Mouse (Mus musculus): ENCODE results near the gene L3hypdh. TPM values are rescaled to one million over a fixed set of nuclear protein-coding genes. Genes with fewer than 3 reads are reported as not detected.

The L3hypdh gene
- polyA plus RNA-seq, 1 experiment: 1.7 TPM

GRCm38 (mm10) chr12:72083265-72083664 is 2.0 kb downstream of the L3hypdh start:
- H3ac ChIP-seq (ENCODE audit: control insufficient read depth, insufficient read length): no peak overlapping the region
- no peaks in the 10 kb centered on the region for H3K27me3 ChIP-seq (ENCODE audit: control insufficient read depth, insufficient read depth, insufficient read length)
- TF ChIP-seq SRF (IDR thresholded peaks at IDR 0.05; ENCODE audit: control insufficient read depth, insufficient read length, low read depth) (no peak), CEBPB (IDR thresholded peaks at IDR 0.05; ENCODE audit: insufficient read depth, poor library complexity, severe bottlenecking) (no peak), MYOD1 (IDR thresholded peaks at IDR 0.05; ENCODE audit: control insufficient read depth in 1 of 3, insufficient read length in 2 of 3, low read depth in 2 of 3) (no peak), TCF12 (IDR thresholded peaks at IDR 0.05; ENCODE audit: insufficient read depth, poor library complexity, severe bottlenecking) (no peak), USF1 (IDR thresholded peaks at IDR 0.05; ENCODE audit: low read depth) (no peak), POLR2AphosphoS2 (IDR thresholded peaks at IDR 0.05; ENCODE audit: insufficient read length, low read depth) (no peak), TCF3 (IDR thresholded peaks at IDR 0.05; ENCODE audit: insufficient read length, low read depth) (no peak), POLR2A (IDR thresholded peaks at IDR 0.05; ENCODE audit: insufficient read length, low read depth) (no peak), E2F4 (IDR thresholded peaks at IDR 0.05; ENCODE audit: insufficient read depth) (no peak), REST (IDR thresholded peaks at IDR 0.05; ENCODE audit: insufficient read depth, insufficient read length) (no peak), MYOG (IDR thresholded peaks at IDR 0.05; ENCODE audit: control insufficient read depth in 1 of 3, insufficient read depth in 1 of 3, insufficient read length in 2 of 3, low read depth in 2 of 3) (no peak), MAX (IDR thresholded peaks at IDR 0.05; ENCODE audit: low read depth) (no peak)
- peaks cover 10% of the 10 kb centered on the region for H3K79me2 ChIP-seq (ENCODE audit: control insufficient read depth, insufficient read depth)
- no peaks in the 10 kb centered on the region for H3K36me3 ChIP-seq (ENCODE audit: control insufficient read depth, insufficient read depth)
- no peak overlapping the region for H3K4me3 ChIP-seq
- no peak overlapping the region for H3K4me2 ChIP-seq (ENCODE audit: low read depth)

GRCm38 (mm10) chr12:72082370-72082769 is 2.9 kb downstream of the L3hypdh start:
- TF ChIP-seq CEBPB (IDR thresholded peaks at IDR 0.05; ENCODE audit: insufficient read depth, poor library complexity, severe bottlenecking): no peak
- TF ChIP-seq MYOD1 (IDR thresholded peaks at IDR 0.05; ENCODE audit: control insufficient read depth in 1 of 3, insufficient read length in 2 of 3, low read depth in 2 of 3): no peak
- TF ChIP-seq TCF12 (IDR thresholded peaks at IDR 0.05; ENCODE audit: insufficient read depth, poor library complexity, severe bottlenecking): no peak
- TF ChIP-seq POLR2A (IDR thresholded peaks at IDR 0.05; ENCODE audit: insufficient read length, low read depth): no peak
- TF ChIP-seq E2F4 (IDR thresholded peaks at IDR 0.05; ENCODE audit: insufficient read depth): no peak
- no peak for TF ChIP-seq TCF3 (IDR thresholded peaks at IDR 0.05; ENCODE audit: insufficient read length, low read depth)
- TF ChIP-seq REST (IDR thresholded peaks at IDR 0.05; ENCODE audit: insufficient read depth, insufficient read length): no peak
- TF ChIP-seq SRF (IDR thresholded peaks at IDR 0.05; ENCODE audit: control insufficient read depth, insufficient read length, low read depth): no peak
- no peak for TF ChIP-seq USF1 (IDR thresholded peaks at IDR 0.05; ENCODE audit: low read depth)
- H3K79me2 ChIP-seq (ENCODE audit: control insufficient read depth, insufficient read depth): peaks cover 1% of the 10 kb centered on the region
- no peaks in the 10 kb centered on the region for H3K27me3 ChIP-seq (ENCODE audit: control insufficient read depth, insufficient read depth, insufficient read length)
- H3K4me2 ChIP-seq (ENCODE audit: low read depth): no peak overlapping the region
- no peak overlapping the region for H3K4me3 ChIP-seq
- H3ac ChIP-seq (ENCODE audit: control insufficient read depth, insufficient read length): no peak overlapping the region
- H3K36me3 ChIP-seq (ENCODE audit: control insufficient read depth, insufficient read depth): no peaks in the 10 kb centered on the region

GRCm38 (mm10) chr12:72081961-72082360 is 3.3 kb downstream of the L3hypdh start:
- H3K27me3 ChIP-seq (ENCODE audit: control insufficient read depth, insufficient read depth, insufficient read length): no peaks in the 10 kb centered on the region
- H3K36me3 ChIP-seq (ENCODE audit: control insufficient read depth, insufficient read depth): no peaks in the 10 kb centered on the region
- H3K79me2 ChIP-seq (ENCODE audit: control insufficient read depth, insufficient read depth): no peaks in the 10 kb centered on the region
- no peak overlapping the region for H3K4me3 ChIP-seq
- no peak overlapping the region for H3ac ChIP-seq (ENCODE audit: control insufficient read depth, insufficient read length)
- TF ChIP-seq POLR2AphosphoS2 (IDR thresholded peaks at IDR 0.05; ENCODE audit: insufficient read length, low read depth): no peak
- no peak for TF ChIP-seq CEBPB (IDR thresholded peaks at IDR 0.05; ENCODE audit: insufficient read depth, poor library complexity, severe bottlenecking)
- no peak for TF ChIP-seq MYOG (IDR thresholded peaks at IDR 0.05; ENCODE audit: control insufficient read depth in 1 of 3, insufficient read depth in 1 of 3, insufficient read length in 2 of 3, low read depth in 2 of 3)
- no peak for TF ChIP-seq E2F4 (IDR thresholded peaks at IDR 0.05; ENCODE audit: insufficient read depth)
- no peak for TF ChIP-seq USF1 (IDR thresholded peaks at IDR 0.05; ENCODE audit: low read depth)
- H3K4me2 ChIP-seq (ENCODE audit: low read depth): no peak overlapping the region

- Histone ChIP-seq H3K36me3 (ENCODE audit: control insufficient read depth, insufficient read depth) (no peaks in the 10 kb centered on the region), H3K4me2 (ENCODE audit: low read depth) (no peak overlapping the region), H3K4me3 (no peak overlapping the region), H3K27me3 (ENCODE audit: control insufficient read depth, insufficient read depth, insufficient read length) (no peaks in the 10 kb centered on the region), H3ac (ENCODE audit: control insufficient read depth, insufficient read length) (no peak overlapping the region), H3K79me2 (ENCODE audit: control insufficient read depth, insufficient read depth) (no peaks in the 10 kb centered on the region)
- TF ChIP-seq POLR2A (IDR thresholded peaks at IDR 0.05; ENCODE audit: insufficient read length, low read depth): no peak
Observed at GRCm38 (mm10) chr12:72078248-72078647, 7.0 kb downstream of the L3hypdh start.

GRCm38 (mm10) chr12:72070327-72071269 is 14.6 kb downstream of the L3hypdh start, which contains the start of gene Gpr135:
Gene Gpr135 (minus strand): TSS chr12:72071125.
- Histone ChIP-seq H3ac (ENCODE audit: control insufficient read depth, insufficient read length) (peak within 1 kb of the TSS; percentile 10), H3K36me3 (ENCODE audit: control insufficient read depth, insufficient read depth) (no peaks in the 10 kb centered on the region), H3K4me2 (ENCODE audit: low read depth) (peak within 1 kb of the TSS; percentile 90), H3K27me3 (ENCODE audit: control insufficient read depth, insufficient read depth, insufficient read length) (peaks cover 9% of the 10 kb centered on the region), H3K79me2 (ENCODE audit: control insufficient read depth, insufficient read depth) (no peaks in the 10 kb centered on the region), H3K4me3 (peak within 1 kb of the TSS; percentile 15)
- TF ChIP-seq MYOD1 (IDR thresholded peaks at IDR 0.05; ENCODE audit: control insufficient read depth in 1 of 3, insufficient read length in 2 of 3, low read depth in 2 of 3) (peak in 2 of 3 experiments; percentile 7 to 62), USF1 (IDR thresholded peaks at IDR 0.05; ENCODE audit: low read depth) (no peak), POLR2A (IDR thresholded peaks at IDR 0.05; ENCODE audit: insufficient read length, low read depth) (no peak), MAX (IDR thresholded peaks at IDR 0.05; ENCODE audit: low read depth) (no peak), MYOG (IDR thresholded peaks at IDR 0.05; ENCODE audit: control insufficient read depth in 1 of 3, insufficient read depth in 1 of 3, insufficient read length in 2 of 3, low read depth in 2 of 3) (peak in 2 of 3 experiments; percentile 31 to 72)

All from myocyte (in vitro differentiated cells).